Mouse (Mus musculus) layer of hippocampus, adult 8-10 months (tissue): ENCODE data around the gene Zfp512b. TPM values are rescaled to one million over a fixed set of nuclear protein-coding genes. Genes with fewer than 3 reads are reported as not detected.

Source experiments
- DNase-seq, 2 experiments: peaks; one replicate each; pipeline ENCODE4 v3.0.0; 2022; ENCODE audit warnings: low spot score in 2 of 2
- total RNA-seq, 4 experiments: library from RNA; stranded (reverse); gene quantifications; 2 replicates each; pipeline ENCODE4 v1.2.4; 2022

Gene Zfp512b
- total RNA-seq, 4 experiments from 2014 or later: 89.3 to 104 (median 93.8) TPM

DNA sequence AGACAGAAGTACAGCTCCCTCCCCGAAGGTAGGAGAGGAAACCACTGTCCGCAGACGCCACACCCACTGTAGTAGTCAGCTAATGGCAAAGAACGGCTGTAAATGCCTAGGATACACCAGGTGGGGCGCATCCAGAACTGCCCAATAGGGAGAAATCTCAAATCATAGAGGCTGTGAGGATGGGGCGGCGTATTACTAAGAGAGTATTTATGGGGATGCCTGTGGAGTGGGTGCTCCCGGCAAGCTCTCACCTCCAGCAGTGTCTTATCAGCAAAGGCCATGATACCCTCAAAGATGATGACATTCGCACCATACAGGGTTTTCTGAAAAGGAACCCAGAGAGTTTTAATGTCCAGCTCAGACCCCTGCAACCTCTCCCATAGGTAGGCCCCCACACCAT, 18.6 kb downstream of the Zfp512b start:
- DNase-seq: no peak

DNA sequence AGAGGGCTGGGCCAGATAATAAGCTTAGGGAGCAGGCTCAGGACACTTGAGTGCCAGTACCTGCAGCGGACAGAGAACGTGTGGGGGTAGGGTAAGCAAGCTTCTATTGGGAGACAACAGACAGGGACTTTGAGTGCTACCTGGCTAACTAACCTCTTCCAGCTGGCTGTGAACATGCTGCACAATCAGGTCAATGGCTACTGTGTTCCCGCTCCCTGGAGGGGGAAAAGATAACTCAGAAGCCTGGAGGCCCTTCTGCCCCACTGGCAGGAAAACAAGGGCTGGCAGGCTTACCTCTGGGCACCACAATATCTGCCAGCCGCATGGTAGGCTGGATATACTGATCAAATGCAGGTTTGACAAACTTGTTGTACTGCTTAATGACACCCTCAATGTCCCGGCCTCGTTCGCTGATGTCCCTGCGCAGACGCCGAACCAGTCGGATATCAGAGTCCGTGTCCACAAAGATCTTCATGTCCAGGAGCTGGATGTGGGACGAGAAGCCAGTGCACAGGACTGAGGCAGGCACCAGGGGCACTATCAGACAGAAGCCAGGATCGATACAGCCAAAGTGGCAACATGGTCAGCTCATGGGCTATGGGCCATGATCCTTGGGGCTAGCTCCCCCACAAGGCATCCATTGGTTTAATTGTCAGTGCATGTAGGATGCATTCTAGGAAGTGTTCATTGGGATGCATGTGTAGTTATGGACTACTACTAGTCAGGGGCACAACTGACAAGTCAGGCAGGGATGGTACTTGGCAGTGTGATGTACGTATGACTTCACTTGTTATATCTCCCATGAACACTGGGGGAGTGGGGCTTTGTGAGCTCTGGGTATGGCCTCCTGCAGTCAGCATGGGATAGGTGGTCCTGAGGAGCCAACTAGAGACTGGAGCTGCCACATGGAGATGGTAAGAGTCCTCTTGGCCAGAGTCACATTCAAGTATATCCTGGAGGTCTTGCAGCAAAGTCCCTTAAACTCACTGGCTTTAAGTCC, 19.4 kb downstream of the Zfp512b start:
- no peak for DNase-seq

DNA sequence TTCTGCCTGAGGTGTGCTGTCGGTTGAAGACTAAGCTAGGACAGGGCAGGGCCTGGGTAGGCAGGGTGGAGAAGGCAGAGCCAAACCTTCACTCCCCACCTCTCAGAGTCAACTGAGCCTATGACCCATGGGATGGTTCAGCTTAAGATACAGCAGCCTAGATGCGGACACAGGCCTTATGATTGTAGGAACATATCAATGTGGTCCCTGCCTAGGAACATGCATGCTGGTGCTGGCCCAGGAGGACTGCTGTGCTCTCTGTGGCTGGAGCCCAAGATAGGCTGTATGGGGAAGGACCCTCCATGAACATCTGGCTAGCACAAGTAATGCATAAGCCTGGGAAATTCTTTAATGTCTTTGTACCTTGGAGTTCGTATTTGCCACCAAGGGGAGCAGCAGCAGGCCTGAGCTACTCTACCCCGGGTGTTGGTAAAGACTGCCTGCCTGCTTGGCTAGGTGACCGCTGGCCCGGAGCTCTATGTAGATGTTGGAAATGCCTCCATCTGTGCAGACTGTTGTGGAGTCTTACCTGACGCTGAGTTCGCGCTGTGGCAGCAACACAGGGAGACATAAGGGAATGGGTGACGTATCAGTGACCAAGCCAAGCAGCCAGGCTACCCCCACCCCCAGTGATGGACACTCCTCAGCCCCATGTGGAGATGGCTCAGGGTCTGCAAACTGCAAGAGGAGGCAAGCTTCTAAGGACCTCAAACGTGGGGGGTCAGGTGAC, 20.5 kb downstream of the Zfp512b start:
- no peak for DNase-seq

DNA sequence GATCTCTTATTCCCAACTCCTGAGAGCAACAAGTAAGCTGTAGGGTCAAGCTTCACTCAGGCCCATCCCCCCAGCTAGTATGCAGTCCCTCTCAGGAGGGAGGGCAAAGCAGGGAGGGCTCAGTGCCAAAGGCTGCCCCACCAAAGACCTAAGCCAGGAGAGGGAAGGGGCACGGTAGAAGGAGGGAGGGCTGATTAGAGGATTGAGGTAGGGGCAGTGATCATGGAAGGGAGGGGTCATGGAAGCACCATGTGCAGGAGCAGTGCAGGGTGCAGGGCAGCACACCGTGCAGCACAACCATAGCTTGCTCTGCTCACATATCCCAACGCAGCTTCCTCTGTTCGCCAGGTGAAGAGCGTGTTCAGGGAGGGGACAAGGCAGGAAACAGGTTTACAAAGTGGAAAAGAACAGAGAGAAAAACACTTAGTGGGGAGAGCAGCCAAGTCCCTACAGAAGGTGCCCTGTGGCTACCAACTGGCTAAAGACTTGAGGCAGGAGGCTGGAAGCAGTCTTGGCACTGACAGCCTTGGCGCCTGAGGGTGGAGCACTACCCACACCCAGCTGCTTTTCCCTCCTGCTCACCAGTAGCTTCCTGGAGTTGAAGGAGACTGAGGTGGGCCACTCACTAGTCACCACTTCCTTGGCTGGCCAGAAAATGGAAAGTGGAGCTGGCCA, 21.5 kb downstream of the Zfp512b start:
- DNase-seq: no peak

DNA sequence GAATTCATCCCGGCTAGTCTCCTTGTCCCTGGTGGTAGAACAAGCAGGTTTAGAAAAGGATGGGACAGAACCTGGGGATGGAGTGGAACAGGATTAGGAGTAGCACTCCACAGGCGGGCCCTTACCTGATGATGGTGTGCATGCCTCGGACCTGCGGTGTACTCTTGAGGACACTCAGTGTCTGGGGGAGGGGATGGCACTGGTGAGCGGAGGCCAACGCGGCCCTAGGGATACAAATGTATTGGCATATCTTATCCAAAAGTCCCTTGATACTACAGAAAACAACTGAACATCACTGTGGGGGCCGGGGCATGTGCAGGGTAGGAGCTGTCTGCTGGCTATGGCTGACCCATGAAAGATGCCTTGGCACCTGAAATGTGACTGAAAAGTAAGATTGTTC, 22.2 kb downstream of the Zfp512b start:
- no peak for DNase-seq

DNA sequence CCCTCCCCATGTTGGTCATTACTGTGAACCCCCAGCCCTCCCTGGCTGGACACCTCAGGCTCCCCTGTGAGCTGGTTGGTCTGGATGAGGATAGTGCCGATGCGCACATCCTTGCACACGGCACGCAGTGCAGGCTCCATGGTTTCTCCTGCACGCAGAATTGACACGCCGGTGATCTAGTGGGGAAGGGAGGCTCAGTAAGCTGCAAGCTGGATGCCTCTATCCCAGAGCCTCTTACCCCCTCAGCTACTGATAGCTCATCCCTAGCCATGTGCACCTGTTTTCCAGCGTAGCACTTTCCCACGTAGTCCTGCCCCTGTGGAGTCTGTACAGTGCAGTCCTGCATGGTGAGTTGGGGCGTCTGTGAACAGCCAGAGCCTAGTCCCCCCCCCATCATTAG, 22.7 kb downstream of the Zfp512b start:
- DNase-seq: no peak

DNA sequence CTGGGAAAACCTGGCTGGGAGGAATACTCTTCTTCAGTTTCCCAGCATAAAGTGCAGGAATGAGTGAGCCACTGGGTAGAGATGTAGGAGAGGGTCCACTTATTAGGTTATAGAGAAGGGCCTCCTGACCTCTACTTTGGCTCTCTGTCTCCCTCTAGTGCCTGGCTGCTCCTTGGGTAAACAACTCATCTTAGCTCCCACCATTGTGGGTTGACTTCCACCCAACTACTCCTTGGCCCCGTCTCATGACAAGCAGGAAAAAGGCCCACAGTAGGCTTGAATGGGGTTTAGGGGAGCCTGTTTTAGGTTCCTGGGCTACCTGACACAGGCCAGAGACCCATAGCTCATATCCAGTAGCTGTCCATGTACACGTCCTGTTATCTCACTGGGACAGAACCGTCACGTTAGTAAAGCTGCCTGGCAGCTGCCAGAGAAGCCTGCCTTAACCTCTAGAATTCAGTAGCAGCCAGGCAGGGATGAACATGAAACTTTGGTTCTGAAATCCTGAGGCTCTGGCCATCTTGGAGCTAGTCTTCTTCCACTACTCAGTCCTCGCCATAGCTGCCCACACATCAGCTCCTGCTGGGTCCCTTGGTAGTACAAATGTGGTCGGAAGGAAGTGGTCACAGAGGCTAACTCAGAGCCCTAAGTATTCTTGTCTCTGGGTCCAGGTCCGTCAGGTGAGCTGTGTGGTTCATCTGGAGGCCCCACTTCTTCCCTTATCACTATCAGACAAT, 24.2 kb downstream of the Zfp512b start:
- DNase-seq: no peak

DNA sequence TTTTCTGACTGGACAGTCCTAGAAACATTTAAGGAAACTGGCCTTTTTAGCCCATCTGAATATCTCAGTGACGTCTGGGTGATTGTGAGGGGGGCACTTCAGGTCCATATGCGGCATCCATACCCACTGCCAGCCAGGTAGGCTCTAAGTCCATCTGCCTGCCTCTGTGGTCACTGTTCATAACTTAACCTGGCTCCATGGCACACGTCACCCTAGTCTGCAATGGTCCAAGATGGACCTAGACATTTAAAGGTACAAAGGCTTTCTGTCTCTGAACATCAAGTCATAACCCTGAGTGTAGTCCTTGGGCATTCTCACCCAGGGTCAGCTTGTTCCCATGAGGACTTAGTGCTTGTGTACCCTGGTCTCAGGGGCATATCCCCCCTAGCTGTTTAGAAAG, 25.3 kb downstream of the Zfp512b start:
- DNase-seq: no peak

DNA sequence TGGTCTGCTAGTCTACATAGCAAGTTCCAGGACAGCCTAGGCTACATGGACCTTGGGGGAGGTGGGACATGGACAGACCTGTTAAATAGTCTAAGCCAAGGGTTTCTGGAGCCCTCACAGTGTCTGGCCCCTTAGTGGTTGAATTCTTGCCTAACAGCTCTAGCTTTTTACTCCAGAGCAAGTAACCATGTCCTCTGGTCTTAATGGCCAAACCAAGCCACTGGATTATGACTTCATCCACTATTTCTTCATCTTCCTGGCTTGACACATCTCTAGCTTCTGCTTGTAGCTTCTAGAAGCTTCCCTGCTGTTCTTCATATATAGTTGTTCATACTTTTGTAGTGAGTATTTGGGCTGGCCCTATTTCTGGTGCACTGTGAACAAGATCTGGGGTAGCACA, 38.8 kb downstream of the Zfp512b start:
- DNase-seq: no peak

DNA sequence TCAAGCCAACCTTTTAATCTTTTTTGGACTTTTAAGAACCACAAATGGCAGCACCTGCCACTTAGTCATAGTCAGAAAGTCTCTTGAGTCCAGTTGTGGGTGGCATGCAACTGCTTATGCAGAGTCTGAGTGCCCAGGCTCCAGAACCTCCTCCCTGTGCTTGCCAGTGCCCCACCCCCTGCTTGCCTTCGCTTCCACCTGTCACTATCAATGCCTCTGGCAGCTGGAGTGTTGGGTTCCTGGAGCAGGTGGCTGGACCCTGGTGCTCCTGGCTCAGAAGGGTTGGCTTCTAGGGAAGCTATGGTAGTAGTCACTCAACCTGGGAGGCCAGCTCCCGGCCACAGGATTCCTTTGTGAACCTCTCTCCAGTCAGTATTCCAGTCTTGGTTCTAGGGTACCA, 42.4 kb downstream of the Zfp512b start:
- no peak for DNase-seq

DNA sequence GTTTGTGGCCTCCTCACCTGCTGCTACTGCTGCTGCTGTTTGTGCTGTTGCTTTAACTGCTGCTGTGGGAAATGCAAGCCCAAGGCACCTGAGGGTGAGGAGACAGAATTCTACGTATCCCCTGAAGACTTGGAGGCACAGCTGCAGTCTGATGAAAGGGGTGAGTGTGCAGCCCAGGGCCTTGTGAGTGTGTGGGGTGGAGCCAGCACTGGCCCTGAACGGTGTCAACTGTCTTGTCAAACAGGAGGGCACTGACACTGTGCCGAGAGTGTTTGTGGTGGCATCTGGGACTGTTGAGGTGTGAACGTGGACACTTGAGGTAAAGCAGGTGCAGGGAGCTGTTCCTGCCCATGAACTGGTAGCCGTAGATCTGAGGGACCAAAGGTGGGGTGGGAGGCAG, 43.9 kb downstream of the Zfp512b start:
- DNase-seq: no peak

DNA sequence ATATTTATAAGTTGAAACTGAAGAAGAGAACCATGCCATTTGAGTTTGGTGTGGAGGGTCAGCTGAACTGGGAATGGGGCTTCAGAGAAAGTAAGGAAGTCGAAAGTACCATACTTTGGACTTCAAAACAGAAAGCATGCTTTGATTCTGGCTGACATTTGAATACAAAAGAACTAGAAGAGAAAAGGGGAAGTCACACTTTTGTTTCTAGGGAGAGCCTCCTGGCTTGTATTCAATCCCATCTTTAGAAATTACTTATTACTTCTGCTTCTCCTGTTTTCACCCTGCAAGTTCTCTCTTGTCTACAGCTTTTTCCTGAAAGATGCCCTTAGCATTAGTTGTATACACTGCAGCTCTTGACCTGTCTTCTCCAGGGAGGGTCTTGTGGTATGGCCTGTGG, 44.4 kb downstream of the Zfp512b start:
- DNase-seq: no peak

DNA sequence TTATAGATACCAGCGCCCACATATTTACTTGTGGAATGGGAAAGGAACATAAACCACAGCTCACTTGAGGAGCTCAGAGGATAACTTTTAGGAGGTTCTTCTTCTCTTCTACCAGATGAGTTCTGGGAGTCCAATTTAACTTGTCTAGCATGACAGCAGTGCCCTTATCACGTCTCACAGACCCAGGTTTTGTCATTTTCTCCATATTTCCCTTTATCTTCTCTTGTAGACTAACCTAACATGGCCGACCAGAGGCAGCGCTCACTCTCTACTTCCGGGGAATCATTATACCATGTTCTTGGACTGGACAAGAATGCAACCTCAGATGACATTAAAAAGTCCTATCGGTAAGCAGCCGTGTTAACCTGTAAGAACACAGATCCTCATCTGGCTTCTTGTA, 46.5 kb downstream of the Zfp512b start:
- DNase-seq: no peak

DNA sequence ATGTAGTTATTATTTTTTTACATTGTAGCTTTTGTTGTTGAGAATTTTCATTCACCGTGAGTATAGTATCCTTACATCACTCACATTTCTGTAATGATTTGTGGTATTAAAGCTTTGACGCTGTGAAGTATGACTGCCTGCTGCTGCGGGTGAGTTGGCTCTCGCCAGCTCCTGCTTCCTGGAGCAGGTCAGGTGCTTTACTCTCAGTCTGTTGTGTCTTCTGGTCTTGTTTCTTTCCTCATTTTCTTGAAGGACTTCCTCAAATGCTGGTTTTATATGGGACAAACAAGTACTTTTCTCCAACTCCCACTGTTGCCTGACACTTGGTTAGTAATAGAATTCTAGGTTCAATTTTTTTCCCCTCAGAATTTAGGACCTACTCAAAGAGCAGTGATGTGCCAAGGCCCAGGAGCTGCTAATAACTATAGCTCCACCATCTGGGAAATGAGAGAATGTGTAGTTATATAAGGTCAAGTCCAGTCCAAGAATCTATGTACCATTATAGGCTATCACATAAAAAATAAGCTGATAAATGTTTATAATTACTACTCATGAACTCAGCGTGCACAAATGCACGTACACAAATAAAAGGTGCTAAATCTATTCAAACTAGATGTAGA, 50.7 kb downstream of the Zfp512b start:
- DNase-seq: no peak

DNA sequence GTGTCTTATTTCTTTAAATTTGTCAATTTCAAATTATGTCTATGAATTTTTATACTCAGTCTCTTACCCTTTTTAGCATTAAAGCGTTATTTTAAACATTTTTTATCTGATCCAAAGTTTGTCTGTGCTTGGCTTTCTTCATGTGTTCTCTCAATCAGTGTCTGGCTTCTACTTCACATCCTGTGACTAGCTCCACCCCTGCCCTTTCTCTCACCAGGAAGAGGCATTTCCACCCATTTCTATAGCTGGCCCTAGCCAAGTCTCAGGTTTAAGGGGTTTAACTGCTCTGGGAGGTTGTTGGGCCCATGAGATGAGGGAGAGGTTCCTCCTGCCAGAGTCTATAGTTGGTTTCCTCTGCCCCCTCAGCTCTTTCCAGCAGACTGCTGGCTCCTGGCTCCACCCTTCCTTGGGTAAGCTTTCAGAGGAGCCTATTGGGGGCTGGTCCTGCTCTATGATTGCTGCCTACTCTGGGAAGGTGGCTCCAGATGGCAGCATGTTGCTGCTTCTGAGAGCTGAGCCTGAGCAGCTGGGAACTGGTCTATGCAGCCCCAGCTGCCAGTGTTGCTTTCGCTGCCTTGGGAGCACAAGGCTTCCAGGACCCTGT, 55.1 kb downstream of the Zfp512b start:
- DNase-seq: peak; percentile 60 to 61

DNA sequence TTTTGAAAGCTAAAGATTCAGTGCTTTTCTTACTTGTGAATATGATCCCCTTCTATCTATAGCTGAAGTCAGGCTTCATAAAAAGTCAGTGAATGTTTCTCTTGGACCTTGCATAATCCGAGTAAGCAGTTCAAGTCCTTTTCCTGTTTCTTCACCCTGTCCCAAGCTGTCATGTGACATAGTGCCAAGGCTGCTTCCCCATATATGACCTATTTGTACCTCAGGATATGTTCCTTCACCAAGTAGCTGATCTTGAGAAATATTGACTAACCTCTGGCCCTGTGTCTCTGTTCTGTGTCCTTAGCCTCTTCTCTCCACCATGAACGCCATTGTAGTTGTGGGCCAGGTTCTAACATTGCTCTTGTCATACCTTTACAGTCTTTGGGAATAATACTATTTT, 56.2 kb downstream of the Zfp512b start:
- no peak for DNase-seq

DNA sequence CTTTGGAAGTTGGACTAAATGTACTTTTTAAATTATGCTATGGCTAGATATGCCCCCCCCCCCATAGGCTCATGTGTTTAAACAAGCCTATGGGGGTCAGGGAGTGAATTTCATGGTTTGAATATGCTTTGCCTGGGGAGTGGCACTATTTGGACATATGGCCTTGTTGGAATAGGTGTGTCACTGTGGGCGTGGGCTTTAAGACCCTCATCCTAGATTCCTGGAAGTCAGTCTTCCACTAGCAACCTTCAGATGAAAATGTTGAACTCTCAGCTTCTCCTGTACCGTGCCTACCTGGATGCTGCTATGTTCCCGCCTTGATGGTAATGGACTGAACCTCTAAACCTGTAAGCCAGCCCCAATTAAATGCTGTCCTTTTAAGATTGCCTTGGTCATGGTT, 60.0 kb downstream of the Zfp512b start:
- DNase-seq: no peak
